Mouse (Mus musculus): ENCODE results near the gene Kifc5b. TPM values are rescaled to one million over a fixed set of nuclear protein-coding genes. Genes with fewer than 3 reads are reported as not detected.

Kifc5b gene
- polyA plus RNA-seq, 1 experiment from 2014 or later: 5.3 TPM

DNA sequence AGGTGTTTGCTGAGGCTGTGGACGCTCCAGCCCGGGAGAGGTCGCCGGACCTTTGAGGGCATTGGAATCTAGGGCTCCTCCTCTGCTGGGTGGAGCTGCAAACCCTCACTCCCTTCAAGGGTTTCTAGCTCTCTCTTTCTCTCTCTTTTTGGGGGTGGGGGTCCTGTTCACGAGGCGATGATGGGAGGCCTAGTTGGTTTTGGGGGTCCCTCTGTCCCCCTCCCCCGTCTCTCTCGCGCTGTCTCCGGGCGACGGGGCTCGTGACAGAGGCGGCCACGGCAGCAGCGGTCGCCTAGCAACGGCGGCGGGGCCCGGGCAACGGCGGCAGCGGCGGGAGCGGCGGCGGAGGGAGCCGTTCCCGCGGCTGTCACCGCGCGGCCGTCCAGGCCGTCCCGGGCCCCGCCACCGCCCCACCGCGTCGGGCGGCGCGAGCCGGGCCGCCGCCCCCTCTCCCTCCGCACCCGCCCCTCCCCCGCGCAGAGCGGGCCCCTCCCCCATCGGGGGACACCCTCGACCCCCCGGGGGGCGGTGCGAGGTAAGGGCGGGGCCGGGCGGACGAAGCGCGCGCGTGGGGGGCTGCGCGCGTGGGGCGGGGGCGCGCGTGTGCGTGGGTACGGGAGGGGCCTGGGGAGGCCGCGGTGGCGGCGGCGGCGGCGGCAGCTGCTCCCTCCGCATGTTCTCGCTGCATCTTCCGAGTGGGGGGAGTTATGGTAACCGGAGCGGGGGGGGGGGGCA is 31.6 kb downstream of the Kifc5b start:
- Histone ChIP-seq H3K9me3 (replicated peaks) (no peaks in the 10 kb centered on the region), H3K27me3 (no peaks in the 10 kb centered on the region), H3K9ac (peak overlapping the region; percentile 82), H3K4me1 (replicated peaks) (peaks cover 62% of the 10 kb centered on the region), H3K4me2 (peak overlapping the region; percentile 97), H3K27ac (peak overlapping the region; percentile 73), H3K4me3 (peak overlapping the region; percentile 78), H3K36me3 (no peaks in the 10 kb centered on the region)
- under 1% methylated on average over 49 of the region's 87 CpGs for WGBS
- peak; percentile 19; the same call in 1 of the 2 replicates for ATAC-seq (replicated peaks; ENCODE audit: insufficient number of reproducible peaks, insufficient read depth, low FRiP score, low read depth)

DNA sequence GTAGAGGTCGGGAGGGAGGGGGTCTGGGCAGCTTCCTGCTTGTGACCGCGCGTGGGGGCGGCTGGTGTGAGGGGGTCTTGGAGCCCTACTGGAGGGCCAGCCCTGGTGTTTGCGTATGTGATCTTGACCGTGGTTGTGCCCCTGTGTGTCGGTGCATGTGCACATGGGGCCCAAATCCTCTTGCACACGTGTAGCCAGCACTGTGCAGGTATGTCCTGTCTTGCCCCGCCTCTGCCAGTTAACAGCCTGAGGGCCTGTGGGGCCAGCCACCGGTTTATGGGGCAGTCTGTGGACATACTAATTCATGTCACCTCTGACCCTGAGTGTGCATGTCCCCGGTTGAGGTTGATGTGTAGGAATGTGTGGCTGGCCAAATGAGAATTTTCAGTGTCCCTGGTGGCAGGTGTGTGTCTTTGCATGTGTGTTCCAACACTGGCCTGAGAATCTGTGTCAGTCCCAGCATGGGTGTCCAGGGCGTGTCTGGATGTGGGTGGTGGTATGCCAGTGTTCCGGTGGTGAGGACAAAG is 32.2 kb downstream of the Kifc5b start:
- Histone ChIP-seq H3K4me2 (peak overlapping the region; percentile 97), H3K4me1 (replicated peaks) (peaks cover 69% of the 10 kb centered on the region), H3K36me3 (no peaks in the 10 kb centered on the region), H3K27me3 (no peaks in the 10 kb centered on the region), H3K9ac (peak overlapping the region; percentile 82), H3K4me3 (peak overlapping the region; percentile 78), H3K27ac (peak overlapping the region; percentile 73), H3K9me3 (replicated peaks) (no peaks in the 10 kb centered on the region)
- no peak for ATAC-seq (replicated peaks; ENCODE audit: insufficient number of reproducible peaks, insufficient read depth, low FRiP score, low read depth)
- 11% methylated on average over 14 of the region's 14 CpGs for WGBS

DNA sequence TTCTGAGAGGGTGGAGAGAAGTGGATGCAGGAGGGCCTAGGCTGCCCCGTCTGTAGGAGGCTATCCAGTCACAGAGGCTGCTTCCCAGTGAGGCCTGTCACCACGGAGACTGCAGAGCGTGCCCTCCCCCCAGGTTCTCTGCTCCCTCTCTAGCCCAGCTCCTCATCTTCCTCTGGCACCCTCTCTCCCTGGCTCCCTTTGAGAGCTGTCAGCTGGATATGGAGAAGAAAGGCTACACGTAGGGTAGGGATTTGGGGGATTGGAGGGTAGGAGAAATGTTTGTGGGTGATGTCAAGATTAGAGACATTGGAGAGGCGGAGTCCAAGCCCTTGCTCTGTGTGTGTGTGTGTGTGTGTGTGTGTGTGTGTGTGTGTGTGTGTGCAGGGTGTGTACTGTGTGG is 33.0 kb downstream of the Kifc5b start:
- ATAC-seq (replicated peaks; ENCODE audit: insufficient number of reproducible peaks, insufficient read depth, low FRiP score, low read depth): no peak
- 44% methylated on average over 5 of the region's 5 CpGs for WGBS
- no peak overlapping the region for H3K9ac ChIP-seq
- no peak overlapping the region for H3K4me3 ChIP-seq
- H3K27me3 ChIP-seq: no peaks in the 10 kb centered on the region
- no peaks in the 10 kb centered on the region for H3K36me3 ChIP-seq
- H3K27ac ChIP-seq: peak overlapping the region; percentile 73; the same call in 1 of the 2 replicates
- peak overlapping the region; percentile 97; the same call in 1 of the 2 replicates for H3K4me2 ChIP-seq
- H3K4me1 ChIP-seq (replicated peaks): peaks cover 74% of the 10 kb centered on the region
- H3K9me3 ChIP-seq (replicated peaks): no peaks in the 10 kb centered on the region

DNA sequence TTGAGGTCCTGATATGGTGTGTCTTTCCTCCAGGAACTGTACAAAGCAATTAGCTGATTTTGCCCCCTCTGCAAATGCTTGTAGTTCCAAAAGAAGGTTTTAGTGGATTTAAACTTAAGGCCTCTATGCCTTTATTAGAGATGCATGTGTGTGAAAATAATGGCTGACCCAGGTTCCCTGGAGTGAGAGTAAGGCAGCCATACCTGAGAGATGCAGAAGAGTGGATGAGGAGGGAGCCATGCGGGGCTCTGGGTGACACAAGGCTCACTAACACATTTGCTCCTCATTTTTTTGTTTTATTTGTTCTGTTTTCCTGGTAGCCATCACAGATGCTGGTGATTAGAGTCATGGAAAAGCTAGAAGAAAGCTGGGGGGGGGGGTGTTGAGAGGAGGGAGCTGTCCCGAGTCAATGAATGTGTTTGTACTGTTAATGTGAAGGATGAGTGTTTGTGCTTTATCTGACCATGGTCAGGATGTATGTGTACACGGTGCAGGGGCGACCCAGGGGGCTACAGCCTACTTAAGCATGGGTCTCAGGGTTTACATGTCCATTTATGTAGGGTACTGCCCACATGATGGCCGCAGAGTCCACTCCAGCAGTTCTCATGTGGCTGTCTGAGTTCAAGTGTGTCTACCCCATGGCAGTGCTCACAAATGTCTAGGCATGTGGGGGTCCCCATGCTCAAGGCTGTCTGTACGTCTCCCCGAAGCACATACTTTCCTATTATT is 33.8 kb downstream of the Kifc5b start:
- H3K9me3 ChIP-seq (replicated peaks): no peaks in the 10 kb centered on the region
- no peaks in the 10 kb centered on the region for H3K27me3 ChIP-seq
- H3K4me3 ChIP-seq: peak overlapping the region; percentile 39
- peaks cover 6% of the 10 kb centered on the region; the same call in 1 of the 2 replicates for H3K36me3 ChIP-seq
- 36% methylated on average over 7 of the region's 7 CpGs for WGBS
- no peak overlapping the region for H3K9ac ChIP-seq
- H3K4me2 ChIP-seq: peak overlapping the region; percentile 65
- H3K4me1 ChIP-seq (replicated peaks): peaks cover 77% of the 10 kb centered on the region
- H3K27ac ChIP-seq: no peak overlapping the region
- no peak for ATAC-seq (replicated peaks; ENCODE audit: insufficient number of reproducible peaks, insufficient read depth, low FRiP score, low read depth)

DNA sequence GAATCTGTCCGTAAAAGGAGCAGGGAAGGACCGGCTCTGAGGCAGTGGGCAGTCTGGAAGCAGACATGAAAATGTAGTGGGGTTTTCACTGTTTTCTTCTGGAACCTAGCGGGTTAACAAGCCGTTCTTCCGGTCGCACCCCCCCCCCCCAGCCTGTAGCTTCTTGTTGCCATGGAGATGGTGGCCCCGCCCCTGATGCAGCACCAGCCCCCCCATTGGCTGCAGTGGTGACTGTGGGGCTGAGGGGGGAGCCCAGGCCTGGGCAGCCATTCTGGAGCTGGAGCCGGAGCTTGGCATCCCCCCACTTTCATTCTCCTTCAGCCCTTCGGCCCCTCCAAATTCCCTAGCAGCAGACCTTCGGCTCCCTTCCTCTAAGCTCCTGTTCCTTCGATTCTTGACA is 34.5 kb downstream of the Kifc5b start:
- Histone ChIP-seq H3K4me2 (peak overlapping the region; percentile 65), H3K27ac (no peak overlapping the region), H3K4me3 (peak overlapping the region; percentile 39), H3K36me3 (peaks cover 6% of the 10 kb centered on the region; the same call in 1 of the 2 replicates), H3K4me1 (replicated peaks) (peaks cover 71% of the 10 kb centered on the region), H3K9me3 (replicated peaks) (no peaks in the 10 kb centered on the region), H3K9ac (peak overlapping the region; percentile 14; the same call in 1 of the 2 replicates), H3K27me3 (no peaks in the 10 kb centered on the region)
- 0 out of 2 replicates have a peak, but pooled peaks have one; percentile 24 for ATAC-seq (replicated peaks; ENCODE audit: insufficient number of reproducible peaks, insufficient read depth, low FRiP score, low read depth)
- 2% methylated on average over 11 of the region's 11 CpGs for WGBS

DNA sequence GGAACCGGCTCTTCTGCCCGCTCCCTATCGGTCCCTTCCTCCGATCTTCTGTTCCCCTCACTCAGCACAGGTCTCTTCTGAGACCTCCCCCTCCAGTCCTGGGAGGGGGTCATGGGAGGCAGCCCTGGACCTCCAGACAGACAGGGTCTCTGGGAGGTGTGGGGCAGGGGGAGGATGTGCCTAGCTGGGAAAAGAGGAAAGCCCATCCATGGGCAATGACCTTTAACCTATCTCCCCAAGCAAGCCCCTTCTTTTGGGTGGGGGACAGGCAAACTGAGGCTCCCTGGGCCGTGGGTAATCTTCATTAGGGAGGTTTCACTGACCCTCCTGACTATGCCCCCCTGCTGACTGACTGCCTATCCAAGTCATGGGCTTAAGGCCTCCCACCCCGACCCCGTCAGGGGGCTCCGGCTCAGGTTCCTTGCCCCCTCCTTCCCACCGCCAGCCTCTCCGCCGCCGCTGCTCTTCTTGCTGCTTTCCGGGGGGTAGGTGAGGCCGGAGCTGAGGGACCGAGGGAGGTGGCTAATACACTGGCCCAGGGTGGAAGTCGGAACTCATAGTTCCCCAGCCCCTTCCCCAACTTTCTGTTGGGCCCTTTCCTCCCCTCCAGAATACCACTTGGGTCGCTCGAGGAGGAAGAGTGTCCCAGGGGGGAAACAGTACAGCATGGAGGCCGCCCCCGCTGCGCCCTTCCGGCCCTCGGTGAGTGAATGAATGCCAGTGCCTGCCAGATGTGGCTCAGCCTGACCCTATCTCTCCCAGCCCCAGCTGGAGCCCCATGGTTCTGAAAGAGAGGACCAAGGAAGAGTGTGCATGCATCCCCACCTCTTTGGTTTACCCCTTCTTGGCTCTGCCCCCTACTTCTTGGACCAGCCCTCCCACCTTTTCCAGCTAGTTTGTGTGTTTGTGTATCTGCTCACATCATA is 35.3 kb downstream of the Kifc5b start:
- no peak for ATAC-seq (replicated peaks; ENCODE audit: insufficient number of reproducible peaks, insufficient read depth, low FRiP score, low read depth)
- Histone ChIP-seq H3K4me2 (peak overlapping the region; percentile 65), H3K9me3 (replicated peaks) (no peaks in the 10 kb centered on the region), H3K4me3 (peak overlapping the region; percentile 39), H3K27ac (0 out of 2 replicates have a peak overlapping the region, but pooled peaks have one; percentile 91), H3K27me3 (no peaks in the 10 kb centered on the region), H3K4me1 (replicated peaks) (peaks cover 66% of the 10 kb centered on the region), H3K36me3 (peaks cover 6% of the 10 kb centered on the region; the same call in 1 of the 2 replicates), H3K9ac (peak overlapping the region; percentile 14; the same call in 1 of the 2 replicates)
- WGBS: 19% methylated on average over 23 of the region's 23 CpGs

DNA sequence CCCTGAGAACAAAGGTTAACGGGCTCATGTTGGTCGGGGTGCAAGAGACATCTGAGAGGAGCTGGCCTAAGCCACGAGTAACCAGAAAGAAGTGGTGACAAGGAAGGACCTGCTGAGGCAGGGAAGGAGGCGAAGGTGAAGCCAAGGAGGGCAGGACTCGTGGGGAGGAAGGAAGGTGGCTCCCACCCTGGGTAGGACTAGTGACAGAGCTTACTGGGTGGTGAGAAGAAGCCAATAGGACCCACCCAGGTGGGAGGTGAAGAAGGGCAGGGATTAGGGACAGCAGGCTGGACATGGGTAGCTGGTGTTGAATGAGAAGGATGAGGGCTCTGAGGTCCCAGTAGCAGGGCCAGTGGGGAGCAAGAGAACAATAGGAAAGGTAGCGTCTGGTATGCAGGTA is 36.3 kb downstream of the Kifc5b start:
- peak overlapping the region; percentile 39; the same call in 1 of the 2 replicates for H3K9ac ChIP-seq
- peaks cover 10% of the 10 kb centered on the region; the same call in 1 of the 2 replicates for H3K36me3 ChIP-seq
- H3K4me3 ChIP-seq: no peak overlapping the region
- H3K4me1 ChIP-seq (replicated peaks): peaks cover 59% of the 10 kb centered on the region
- no peaks in the 10 kb centered on the region for H3K27me3 ChIP-seq
- H3K4me2 ChIP-seq: peak overlapping the region; percentile 65
- no peaks in the 10 kb centered on the region for H3K9me3 ChIP-seq (replicated peaks)
- WGBS: 31% methylated on average over 6 of the region's 6 CpGs
- ATAC-seq (replicated peaks; ENCODE audit: insufficient number of reproducible peaks, insufficient read depth, low FRiP score, low read depth): no peak
- H3K27ac ChIP-seq: peak overlapping the region; percentile 91

DNA sequence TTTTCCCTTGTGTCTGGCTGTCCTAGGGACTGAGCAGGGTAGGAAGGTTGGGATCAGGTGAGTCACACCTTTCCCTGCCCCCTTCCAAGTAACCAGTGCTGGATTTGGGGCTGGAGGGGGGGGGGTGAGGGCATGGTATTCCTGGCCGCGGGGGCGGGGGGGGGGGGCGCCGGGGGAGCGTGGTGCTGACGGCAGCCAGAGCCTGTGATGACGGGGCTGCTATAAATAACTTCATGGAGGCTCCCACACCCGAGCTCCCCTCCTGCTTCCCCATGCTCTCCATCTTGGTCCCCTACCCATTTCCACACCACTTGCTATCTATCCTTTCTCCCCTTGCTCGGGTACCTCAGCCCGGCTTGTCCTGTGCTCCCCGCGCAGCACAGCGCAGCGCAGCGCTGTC is 36.8 kb downstream of the Kifc5b start:
- Histone ChIP-seq H3K4me2 (peak overlapping the region; percentile 65), H3K27me3 (no peaks in the 10 kb centered on the region), H3K4me3 (peak overlapping the region; percentile 40), H3K36me3 (peaks cover 13% of the 10 kb centered on the region; the same call in 1 of the 2 replicates), H3K27ac (peak overlapping the region; percentile 91), H3K9me3 (replicated peaks) (no peaks in the 10 kb centered on the region), H3K4me1 (replicated peaks) (peaks cover 59% of the 10 kb centered on the region), H3K9ac (peak overlapping the region; percentile 50; the same call in 1 of the 2 replicates)
- peak; percentile 49 for ATAC-seq (replicated peaks; ENCODE audit: insufficient number of reproducible peaks, insufficient read depth, low FRiP score, low read depth)
- 10% methylated on average over 16 of the region's 16 CpGs for WGBS

DNA sequence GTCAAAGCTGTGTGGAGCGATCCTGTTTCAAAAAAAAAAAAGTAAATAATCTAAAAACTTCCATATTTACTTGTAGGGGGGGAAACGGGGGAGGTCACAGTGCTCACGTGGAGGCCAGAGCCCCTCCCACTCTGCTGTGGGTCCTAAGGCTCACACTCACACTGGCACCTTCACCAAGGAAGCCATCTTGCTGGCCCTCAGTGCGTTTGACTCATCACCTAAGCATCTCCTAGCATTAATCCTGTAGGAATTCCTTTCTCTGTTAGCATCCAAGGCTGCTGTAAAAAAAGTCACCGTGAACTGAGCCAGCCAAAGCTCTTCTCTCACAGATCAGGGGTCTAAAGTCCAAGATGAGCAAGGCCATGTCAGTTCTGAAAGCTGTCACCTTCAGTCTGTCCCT is 39.4 kb downstream of the Kifc5b start:
- Histone ChIP-seq H3K27ac (no peak overlapping the region), H3K9ac (no peak overlapping the region), H3K4me3 (no peak overlapping the region), H3K9me3 (replicated peaks) (no peaks in the 10 kb centered on the region), H3K4me2 (no peak overlapping the region), H3K4me1 (replicated peaks) (peaks cover 42% of the 10 kb centered on the region), H3K27me3 (no peaks in the 10 kb centered on the region), H3K36me3 (peaks cover 26% of the 10 kb centered on the region; the same call in 1 of the 2 replicates)
- 69% methylated on average over 5 of the region's 5 CpGs for WGBS
- no peak for ATAC-seq (replicated peaks; ENCODE audit: insufficient number of reproducible peaks, insufficient read depth, low FRiP score, low read depth)

DNA sequence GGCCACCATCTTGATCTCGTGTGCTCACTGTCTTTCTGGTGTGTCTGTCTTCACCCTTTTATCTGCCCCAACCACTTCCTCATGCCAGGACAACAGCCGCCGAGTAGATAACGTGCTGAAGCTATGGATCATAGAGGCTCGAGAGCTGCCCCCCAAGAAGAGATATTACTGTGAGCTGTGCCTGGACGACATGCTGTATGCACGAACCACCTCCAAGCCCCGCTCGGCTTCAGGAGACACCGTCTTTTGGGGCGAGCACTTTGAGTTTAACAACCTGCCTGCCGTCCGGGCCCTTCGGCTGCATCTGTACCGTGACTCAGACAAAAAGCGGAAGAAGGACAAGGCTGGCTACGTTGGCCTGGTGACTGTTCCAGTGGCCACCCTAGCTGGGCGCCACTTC is 40.0 kb downstream of the Kifc5b start:
- Histone ChIP-seq H3K9me3 (replicated peaks) (no peaks in the 10 kb centered on the region), H3K27ac (no peak overlapping the region), H3K4me3 (no peak overlapping the region), H3K27me3 (no peaks in the 10 kb centered on the region), H3K4me2 (no peak overlapping the region), H3K36me3 (peaks cover 32% of the 10 kb centered on the region; the same call in 1 of the 2 replicates), H3K9ac (no peak overlapping the region), H3K4me1 (replicated peaks) (peaks cover 37% of the 10 kb centered on the region)
- no peak for ATAC-seq (replicated peaks; ENCODE audit: insufficient number of reproducible peaks, insufficient read depth, low FRiP score, low read depth)
- 68% methylated on average over 18 of the region's 18 CpGs for WGBS
